Mouse (Mus musculus): ENCODE data around the gene Dpp9.

Dpp9 gene

DNA sequence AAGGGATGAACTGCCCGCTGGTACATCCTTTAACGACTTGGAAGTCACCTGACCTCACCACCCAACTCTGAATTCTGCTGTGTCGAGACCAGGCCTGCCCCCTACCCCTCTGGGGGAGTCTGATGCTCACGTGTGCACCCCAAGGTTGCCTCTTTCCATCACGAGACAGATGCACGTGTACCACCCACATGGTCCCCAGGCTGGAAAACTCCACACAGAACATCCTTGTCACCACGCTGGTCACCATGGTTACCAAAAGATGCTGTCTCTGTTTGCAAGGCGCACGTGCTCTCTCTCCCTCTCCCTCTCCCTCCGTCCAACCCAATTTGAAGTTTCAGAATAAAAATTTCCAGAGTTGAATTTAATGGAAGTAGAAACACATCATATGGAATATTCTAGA is 11.2 kb upstream of the Dpp9 start:
- no peak for DNase-seq (ENCODE audit: low read depth)

DNA sequence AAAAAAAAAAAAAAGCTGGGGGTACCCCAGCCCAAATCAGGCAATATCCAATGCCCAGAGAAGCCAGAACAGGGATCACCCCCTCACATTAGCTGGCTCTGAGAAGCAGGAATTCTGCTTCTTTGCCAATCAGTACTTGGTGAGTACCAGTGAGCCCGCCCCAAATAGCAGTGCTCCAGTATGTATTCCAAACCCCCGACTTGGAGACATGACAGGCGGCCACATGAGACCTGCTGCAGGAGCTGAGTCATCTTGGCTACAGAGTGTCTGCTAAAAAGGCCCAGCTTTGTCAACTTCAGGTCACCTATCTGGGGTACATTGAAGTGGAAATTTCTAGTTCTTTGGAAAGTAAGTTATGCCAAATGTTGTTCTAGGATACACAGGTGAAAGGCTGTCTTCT is 7.9 kb upstream of the Dpp9 start:
- DNase-seq (ENCODE audit: low read depth): no peak

DNA sequence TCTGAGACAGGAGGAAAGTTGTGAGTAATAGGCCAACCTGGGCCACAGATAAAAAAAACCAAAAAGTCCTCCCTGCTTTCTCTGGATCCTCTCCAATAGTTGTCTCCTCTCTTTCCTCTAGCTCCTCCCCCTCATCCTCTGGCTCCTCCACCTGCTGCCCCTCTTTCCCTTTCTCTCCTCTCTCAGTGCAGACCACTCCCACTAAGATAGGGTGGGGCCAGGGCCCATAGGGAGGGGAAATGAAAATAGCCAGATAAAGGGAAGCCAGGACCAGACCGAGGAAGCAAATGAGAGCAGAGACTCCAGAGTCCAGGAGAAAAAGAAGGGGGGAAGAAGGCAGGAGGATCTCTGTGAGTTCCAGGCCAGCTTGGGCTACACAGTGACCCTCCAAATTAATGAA is 6.2 kb upstream of the Dpp9 start:
- no peak for DNase-seq (ENCODE audit: low read depth)

DNA sequence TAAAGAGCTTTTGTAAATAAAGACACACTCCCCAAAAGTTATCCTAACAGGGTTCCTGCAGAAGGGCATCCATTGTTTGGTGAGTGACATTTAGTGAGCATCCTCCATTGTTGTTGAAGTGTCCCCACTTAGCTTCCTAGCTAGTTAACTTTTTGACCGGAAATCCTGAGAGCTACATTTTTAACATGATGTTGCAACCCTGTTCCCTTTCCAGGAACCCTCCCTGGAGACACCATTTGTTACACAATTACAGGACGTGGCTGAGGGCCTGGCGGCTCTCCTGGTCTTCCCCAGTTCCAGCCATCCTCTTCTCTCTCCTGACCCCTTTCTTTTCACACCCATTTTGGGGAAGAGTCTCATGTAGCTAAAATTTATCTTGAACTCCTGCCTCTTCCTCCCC is 1.1 kb upstream of the Dpp9 start:
- no peak for DNase-seq (ENCODE audit: low read depth)

DNA sequence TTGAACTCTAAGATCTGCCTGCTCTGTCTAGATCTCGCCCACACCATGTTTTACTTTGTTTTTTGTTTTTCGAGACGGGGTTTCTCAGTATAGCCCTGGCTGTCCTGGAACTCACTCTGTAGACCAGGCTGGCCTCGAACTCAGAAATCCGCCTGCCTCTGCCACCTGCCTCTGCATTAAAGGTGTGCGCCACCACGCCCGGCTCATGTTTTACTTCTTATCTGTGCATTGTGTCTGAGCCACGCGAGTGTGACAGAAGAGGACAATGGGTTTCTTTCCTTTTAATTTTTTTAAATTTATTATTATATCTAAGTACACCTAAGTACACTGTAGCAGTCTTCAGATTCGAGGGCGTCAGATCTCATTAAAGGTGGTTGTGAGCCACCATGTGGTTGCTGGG is 546 bp upstream of the Dpp9 start:
- DNase-seq (ENCODE audit: low read depth): no peak

DNA sequence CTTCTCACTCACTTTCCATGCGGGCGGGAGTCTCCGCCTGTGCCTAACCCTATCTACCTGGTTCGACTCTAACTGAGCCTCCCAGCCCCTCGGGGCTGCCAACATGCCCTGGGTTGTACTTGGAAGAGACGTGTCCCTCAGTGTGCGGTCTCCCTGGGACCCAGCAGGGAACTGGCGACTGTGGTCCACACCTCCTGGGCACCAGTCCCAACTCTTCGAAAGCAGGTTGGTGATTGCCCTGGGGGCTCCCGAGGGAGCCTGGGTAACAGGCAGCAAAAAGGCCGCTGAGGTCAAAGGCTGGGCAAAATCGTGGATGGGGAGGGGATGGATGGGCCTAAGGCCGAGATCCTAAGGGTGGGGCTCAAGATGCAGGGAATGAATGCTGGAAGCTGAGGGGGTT is 1.0 kb downstream of the Dpp9 start:
- no peak for DNase-seq (ENCODE audit: low read depth)

DNA sequence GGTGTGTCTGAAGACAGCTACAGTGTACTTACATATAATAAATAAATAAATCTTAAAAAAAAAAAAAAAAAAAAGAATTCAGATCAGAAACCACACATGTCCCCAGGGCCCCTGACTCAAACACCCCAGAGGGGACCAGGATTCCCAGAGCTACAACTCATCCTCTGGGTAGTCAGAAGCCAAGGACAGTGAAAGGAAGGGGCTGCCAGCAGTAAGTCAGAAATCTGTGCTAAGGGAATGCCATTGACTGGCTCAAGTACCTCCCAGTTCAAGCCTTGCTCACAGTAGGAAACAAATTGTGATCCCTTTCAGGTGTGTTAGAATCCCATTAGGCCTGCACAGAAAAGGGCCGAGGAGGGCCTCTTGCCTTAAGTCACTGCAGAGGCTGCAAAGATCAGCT is 4.5 kb downstream of the Dpp9 start:
- DNase-seq (ENCODE audit: low read depth): no peak

DNA sequence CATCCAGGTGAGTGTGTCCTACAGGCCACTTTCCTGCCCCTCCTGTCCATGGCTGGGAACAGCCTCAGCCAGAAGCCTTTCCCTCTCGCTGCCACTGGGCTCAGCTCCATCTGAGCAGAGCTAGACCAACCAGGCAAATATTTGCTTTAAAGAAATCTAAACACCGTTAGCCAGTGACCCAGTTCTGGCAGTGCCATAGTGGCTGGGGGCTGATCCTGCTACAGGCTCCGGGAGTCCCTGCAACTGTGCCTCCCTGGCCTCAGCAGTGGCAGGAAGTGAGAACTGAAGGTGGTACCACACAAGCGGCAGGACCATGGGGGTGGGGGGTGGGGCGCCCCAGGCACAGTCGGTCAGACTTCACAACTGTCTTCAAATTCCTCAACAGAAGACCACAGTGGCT is 6.0 kb downstream of the Dpp9 start:
- no peak for DNase-seq (ENCODE audit: low read depth)

DNA sequence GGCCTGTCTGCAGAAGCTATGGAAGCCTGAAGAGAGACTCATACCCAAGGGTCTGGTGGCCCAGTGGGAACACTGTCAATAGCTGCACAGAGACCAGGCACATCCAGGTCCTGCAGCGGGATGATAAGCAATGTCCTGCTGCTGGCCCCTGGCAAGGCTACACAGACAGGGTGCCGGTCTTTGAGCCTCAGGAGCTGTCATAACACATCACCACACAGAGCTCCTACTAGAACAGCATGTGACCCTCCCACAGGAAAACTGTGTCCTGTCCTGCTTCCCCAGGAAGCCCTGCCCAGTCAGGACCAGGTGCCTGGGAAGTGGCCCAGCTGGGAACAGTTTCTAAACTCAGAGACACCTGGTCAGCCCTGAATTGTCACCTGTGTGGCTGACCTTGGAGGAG is 7.6 kb downstream of the Dpp9 start:
- DNase-seq (ENCODE audit: low read depth): no peak

DNA sequence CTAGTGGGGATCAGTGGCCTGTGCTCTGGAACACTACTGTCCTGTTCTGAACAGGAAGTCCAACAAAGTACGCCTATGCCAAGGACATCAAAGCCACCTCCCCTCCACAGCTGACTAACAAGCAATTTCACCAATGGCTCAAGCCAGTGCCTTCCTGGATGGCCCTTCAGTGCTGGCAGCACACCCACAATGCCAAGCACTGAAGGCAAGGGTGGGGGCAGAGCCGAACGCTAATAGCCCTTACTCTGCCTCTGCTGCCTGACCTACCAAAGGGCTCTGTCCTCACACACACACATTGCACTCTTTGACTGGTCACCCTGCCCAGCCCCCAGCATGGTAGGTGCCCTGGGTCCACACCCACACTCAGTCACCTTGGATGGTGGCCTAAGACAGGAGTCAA is 9.9 kb downstream of the Dpp9 start:
- DNase-seq (ENCODE audit: low read depth): no peak

DNA sequence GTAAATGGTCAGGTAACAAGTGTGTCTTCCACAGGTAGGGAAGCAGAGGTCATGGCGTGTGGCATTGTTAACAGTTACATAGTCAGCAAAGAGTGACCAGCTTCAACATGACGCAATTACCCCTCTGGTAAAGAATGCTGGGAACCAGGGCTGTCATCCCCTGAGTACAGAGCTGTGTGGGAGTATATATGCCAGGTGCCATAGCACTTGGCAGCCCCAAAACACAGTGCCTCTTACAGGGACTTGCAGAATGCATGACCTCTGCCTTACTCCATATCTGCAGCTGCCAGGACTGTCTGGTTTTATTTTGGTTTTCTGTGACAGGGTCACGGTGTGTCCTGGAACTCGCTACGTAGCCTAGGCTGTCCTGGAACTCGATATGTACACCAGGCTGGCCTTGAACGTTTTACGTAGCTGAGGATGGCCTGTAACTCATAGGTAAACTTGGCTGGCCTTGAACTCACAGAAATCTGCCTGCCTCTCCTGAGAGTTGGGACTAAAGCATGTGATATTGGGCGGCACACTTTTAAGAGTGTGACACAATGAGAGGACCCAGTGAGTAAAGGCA is 10.7 kb downstream of the Dpp9 start:
- DNase-seq (ENCODE audit: low read depth): no peak

DNA sequence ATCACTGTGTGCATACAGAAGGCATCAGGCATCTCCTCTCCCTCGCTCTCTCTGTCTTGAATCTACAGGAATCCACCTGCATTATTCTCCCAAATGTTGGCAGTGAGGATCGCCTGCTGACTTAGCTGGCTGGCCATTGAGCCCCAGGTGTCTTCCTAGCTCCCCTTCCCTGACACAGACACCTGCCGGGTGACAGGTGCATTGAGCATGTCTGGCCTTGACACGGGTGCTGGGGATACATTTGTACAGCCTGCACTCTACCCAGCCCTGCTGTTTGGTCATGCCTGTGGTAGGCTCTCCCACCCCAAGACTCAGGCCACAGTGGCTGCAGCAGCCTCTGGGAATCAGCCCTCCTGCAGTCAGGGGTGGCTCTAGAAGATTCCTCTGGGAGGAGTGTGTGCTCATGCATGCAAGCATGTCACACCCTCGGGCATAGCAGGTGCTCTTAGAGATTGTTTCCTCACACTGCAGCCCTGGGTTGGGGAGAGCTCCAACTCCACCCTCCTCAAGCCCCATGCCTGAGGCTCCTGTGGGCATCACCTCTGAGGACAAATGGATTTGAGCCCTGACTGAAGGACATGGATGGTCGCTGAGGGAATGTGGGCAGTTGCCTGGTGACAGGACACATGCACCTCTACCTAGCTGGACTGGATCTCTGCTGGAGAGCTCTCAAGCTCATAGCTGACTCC is 11.6 kb downstream of the Dpp9 start:
- no peak for DNase-seq (ENCODE audit: low read depth)

DNA sequence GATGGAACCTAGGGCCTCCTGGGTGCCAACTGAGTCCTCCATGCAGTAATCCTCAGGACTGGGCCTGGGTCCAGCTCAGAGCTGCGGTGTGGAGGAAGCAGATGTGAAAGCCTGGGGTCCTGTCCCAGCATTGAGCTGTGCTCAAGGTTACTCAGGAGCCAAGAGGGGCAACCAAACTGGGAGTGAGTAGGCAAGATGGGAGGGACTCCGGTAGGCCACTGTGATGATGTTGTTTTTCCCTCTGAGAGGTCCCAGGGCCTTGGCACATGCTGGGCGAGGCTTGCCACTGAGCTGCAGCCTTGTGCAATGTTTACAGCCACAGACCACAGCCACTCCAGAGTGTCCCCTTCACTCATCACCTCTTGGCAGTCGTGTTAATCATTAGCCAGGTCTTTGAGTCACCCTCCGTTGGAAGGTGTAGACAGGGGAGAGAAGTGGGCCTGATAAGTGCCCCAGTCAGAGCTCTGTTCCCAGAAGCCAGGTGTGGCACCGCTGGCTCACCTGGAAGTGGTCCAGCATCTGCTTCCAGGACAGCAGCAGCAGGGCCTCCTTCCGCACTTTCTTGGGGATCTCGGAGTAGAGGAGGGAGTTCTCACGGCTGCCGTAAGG is 12.3 kb downstream of the Dpp9 start:
- DNase-seq (ENCODE audit: low read depth): no peak

DNA sequence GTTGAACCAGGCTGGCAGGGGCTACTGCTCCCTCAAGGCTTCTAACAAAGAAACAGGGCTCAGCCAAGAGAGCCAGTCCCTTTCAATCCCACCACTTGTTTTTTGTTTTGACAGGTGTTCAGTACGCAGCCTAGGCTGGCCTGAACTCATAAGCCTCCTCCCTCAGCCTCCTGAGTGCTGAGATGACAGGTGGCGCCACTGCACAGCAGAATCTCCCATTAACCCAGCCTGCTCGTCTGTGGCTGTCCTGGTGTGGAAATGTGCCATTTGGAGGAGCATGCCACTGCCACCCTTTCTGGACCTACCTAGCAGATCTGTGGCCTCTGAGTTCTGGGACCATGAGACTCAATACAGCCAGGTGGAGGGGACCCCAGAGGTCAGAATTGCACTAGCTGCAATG is 15.0 kb downstream of the Dpp9 start:
- no peak for DNase-seq (ENCODE audit: low read depth)

DNA sequence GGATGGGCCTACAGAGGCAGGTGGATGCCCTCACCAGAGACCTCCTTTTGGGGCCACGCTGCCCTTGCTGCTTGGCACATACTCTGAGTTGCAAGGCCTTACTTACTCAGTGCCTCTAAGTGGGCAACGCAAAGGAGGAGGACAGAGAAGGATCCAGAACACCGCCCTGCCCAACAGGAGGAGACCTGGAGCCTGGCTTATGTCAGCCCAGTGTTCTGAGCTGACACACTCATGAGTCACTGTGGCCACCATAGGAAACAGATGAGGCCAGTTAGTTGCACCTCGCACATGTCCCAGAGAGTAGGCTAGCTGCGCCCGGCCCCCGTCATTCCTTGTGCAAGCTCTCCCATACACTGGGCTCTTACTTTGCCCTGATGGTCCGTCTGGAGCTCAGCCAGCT is 16.2 kb downstream of the Dpp9 start:
- DNase-seq (ENCODE audit: low read depth): no peak

DNA sequence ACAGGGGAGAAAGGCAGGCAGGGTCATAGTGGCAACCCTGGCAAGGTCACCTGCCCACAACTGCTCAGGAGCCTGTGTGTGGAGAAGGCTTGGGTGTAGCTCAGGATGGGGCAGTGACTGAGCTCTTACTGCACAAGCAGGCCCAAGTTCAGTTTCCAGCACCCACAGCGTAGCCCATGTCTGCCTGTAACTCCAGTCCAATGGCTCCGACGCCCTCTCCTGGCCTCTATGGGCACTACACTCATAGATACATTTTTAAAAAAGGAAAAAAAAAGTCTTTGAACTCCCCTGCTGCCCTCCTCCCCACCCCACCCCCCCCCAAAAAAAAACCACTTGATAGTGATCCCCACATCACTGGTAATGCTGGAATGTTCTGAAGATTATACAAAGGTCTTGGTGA is 17.1 kb downstream of the Dpp9 start:
- DNase-seq (ENCODE audit: low read depth): peak; percentile 36

DNA sequence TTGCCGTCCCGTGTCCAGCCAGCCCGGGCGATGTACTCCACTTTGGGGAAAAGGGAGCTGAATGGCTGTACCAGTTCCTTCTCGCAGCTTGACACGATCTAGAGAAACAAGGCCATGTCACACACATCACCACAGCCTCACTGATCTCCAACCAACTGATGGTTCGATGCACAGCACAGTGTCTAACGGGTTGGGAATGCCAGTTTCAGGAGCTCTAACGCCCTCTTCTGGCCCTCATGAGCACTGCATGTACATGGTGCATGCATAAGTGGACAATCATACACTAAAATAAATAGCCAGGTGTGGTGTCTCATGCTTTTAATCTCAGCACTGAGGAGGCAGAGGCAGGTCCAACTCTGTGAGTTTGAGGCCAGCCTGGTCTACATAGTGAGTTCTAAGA is 18.1 kb downstream of the Dpp9 start:
- peak; percentile 49 for DNase-seq (ENCODE audit: low read depth)

DNA sequence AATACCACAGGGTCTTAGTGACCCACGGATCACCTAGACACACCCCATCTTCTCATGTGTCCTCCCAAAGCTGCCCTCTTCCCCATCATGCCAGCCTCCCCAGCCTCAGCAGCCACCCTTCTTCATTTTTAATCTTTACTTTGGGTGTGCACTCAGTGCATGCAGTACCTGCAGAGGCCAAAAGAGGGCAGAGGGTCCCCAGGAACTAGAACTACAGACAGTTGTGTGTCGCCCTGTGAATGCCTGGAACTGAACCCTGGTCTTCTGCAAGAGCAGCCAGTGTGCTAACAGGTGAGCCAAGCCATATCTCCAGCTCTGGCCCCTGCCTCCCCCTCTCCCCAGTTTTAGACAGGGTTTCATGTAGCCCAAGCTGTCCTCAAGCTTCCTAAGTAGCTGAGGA is 21.8 kb downstream of the Dpp9 start:
- DNase-seq (ENCODE audit: low read depth): peak; percentile 62

DNA sequence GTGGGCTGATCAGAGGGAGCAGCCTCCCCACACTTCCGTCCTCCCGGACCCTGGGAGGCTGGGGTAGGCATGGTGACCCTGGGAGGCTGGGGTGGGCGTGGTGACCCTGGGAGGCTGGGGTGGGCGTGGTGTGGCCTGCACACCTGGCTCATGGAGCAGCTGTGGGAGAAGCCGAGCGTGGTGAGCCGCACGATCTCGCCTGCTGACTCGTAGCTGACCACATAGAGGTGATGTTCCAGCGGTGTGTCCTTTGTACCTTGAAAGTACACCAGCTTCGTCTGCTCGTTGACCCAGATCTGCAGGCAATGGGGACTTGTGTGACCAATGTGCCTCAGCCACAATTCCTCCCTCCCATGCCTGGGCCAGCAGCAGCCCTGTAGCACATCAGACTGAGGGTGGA is 23.9 kb downstream of the Dpp9 start:
- no peak for DNase-seq (ENCODE audit: low read depth)

DNA sequence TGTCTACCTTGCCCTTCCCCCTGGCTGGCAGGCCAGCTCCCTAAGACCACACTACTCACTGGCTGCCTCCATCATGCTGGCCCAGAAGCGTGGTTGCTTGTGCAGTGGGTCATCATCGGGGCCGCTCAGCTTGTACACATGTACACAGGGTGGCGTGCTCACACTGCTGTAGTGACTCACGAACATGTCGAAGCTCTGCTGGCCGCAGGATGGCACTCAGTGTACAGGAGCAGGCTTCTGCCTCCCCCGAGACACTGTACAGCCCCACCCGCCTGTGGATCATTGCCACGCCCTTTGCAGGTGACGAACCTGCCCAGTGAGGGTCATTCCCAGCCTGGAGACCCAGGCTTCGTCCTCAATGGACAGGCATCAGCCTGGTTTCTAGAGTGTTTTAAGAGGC is 24.3 kb downstream of the Dpp9 start:
- DNase-seq (ENCODE audit: low read depth): no peak

DNA sequence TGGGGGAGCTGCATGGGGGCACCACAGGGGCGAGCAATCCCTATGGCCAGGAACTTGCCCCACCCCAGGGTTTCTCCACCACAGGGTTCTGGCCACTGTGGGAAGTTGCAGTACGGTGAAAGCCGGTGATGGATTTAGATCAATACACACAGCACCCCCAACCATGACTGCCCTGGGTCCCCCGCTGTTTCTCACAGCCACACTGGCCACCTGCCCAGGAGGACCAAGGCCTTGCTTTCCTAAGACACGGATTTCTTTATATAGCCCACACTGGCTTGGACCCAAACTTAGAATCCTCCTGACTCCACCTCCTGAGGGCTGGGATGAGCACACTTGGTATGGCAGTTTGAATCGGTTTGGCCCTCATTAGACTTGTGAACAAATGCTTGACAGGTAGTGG is 27.4 kb downstream of the Dpp9 start:
- no peak for DNase-seq (ENCODE audit: low read depth)

DNA sequence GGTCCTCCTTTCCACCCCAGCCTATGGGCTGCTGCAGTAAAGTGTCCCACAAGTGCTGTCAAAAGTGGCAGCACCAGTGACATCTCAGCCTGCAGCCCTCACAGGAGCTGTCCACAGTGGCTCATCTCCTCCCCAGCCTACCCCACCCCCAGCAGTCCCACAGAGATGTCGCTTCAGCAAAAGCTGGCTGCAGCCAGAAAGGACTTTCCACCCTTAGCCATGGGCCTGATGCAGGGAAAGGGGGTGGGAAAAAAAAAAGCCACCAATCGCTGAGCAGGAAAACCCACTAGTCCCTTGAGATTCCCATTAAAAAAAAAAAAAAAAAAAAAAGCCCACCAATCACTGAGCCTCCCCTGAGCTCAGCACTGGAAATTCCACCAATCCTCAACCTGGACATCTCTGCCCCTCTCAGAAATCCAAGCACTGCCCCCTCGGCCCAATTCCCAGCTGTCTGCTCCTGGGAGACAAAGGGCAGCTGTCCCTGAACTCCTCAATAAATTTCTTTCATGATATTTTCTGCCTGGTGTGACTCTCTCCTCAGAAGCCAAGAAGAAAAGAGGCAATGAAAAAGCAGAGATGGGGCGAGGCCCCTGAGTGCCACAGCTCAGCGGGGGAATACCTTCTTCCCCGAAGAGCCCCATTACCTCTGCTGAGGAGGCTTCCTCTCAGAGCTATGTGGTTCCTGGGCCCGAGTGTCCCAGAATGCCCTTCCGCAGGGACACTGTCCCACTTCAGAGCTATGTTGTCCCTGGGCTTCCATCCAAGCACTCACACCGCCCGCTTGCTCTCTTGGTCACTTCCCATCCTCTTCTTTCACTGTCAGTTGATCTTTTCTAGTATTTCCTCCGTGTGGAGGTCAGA is 33.2 kb downstream of the Dpp9 start:
- DNase-seq (ENCODE audit: low read depth): no peak

DNA sequence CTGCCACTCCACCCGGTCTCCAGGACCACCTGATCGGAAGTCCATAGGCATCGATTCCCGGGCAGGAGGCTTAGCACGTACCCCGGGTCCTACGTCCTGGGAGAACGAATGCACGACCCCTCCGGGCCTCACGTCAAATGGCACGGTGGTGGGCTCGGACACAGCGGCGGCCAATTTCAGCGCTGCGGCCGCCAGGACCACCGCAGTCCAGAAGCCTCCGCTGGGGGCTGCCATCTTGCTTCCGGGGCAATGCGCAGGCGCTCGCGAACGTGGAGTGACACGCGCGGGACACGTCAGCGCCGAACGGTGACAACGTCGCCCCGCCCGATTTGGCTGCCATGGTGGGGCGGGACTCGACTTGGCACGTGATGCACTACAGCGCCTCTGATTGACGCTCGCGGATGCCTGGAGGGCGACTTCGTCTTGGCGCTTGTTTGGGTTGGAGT is 35.0 kb downstream of the Dpp9 start, which contains the start of gene Mydgf:
TSS of gene Mydgf (minus strand) at position 263 of the 446 bp plus-strand sequence.
- DNase-seq (ENCODE audit: low read depth): peak; percentile 97

Measured in induced T-regulatory cell, adult 2 months (primary cell).